9 mouse cellular contexts compared by ENCODE assay signal in the genomic region with DNA sequence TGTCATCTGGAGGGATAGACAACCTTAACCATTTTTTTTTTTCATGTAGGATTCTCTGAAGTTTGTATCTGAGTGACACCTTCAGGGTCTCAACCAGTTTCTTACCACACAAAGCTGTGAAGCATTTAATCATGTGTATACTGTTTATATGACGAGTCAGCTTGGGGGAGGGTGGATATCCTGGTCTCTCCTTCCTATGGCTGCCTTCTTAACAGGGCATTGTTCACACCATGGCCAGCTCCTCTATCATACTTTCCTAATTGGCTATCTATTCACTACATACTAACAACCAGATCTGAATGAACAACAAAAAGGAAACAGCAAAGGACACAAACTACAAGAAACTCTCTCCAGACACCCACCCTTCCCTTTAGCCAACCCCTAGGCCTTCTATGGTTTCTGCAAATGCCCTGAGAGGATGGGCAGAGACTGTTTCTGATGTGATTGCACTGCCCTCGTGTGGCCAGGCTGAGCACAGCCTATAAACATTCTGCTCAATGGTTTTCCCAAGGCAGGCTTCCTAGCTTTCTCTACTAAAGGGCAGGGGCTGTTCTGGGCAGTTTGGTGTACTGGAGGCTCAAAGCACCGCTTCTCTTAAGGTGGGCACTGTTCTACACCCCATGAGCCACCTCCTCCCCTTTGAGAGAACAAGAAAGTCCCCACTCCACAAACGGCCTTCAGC. TPM values are rescaled to one million over a fixed set of nuclear protein-coding genes. Genes with fewer than 3 reads are reported as not detected.
A peak's percentile ranks its signal among the peaks of the same experiment; 100 is the strongest.
DNase-seq lines count a peak whose midpoint lies in the region; ATAC-seq and TF ChIP-seq lines count a peak whose summit lies in the region.
"Had no signal": no experiment of that assay in that cellular context is flagged by ENCODE, and none has a peak within 500 bp of the region (broad histone marks: within the 10 kb centered on the region; RNA-seq: fewer than 3 reads in every experiment).

No protein-coding gene starts in this region.

- WGBS in forebrain, embryonic 14.5 days = 39% methylated on average over 4 of the region's 4 CpGs
- 31% methylated on average over 4 of the region's 4 CpGs for WGBS in lung, adult 2 months
- 51% methylated on average over 4 of the region's 4 CpGs for WGBS in thymus, adult 2 months

- H3K27me3 ChIP-seq in forebrain, embryonic 14.5 days (replicated peaks; ENCODE audit: control insufficient read depth, insufficient read depth, low read length) = no peaks in the 10 kb centered on the region
- H3K27me3 ChIP-seq in thymus, adult 2 months (ENCODE audit: control insufficient read depth, insufficient read depth, low read length) = no peaks in the 10 kb centered on the region
- H3K27me3 ChIP-seq: heart, embryonic 13.5 days had no signal

- ATAC-seq in forebrain, embryonic 14.5 days = peak; percentile 90
- ATAC-seq in hematopoietic stem cell, adult 5-6 weeks (replicated peaks in 1 of 2; ENCODE audit: insufficient read depth in 1 of 2, low FRiP score in 2 of 2, low TSS enrichment in 1 of 2, low read depth in 1 of 2, poor library complexity in 2 of 2, severe bottlenecking in 2 of 2) = peak; percentile 81 to 91
- peak; percentile 56; the same call in 1 of the 2 replicates for ATAC-seq in neutrophil, adult 5-6 weeks (ENCODE audit: extremely low read depth, insufficient number of reproducible peaks, low FRiP score, poor library complexity, severe bottlenecking)

- no peak for TF ChIP-seq POLR2A in lung, adult 2 months (IDR thresholded peaks at IDR 0.05; ENCODE audit: borderline replicate concordance, extremely low read depth, low read depth, low read length)
- no peak for TF ChIP-seq POLR2A in thymus, adult 2 months (IDR thresholded peaks at IDR 0.05; ENCODE audit: control insufficient read depth, extremely low read depth, insufficient read depth, low read length, poor library complexity)

- no peaks in the 10 kb centered on the region for H3K9me3 ChIP-seq in ES-E14 (ENCODE audit: control insufficient read depth, insufficient read depth, low read depth, low read length)
- H3K9me3 ChIP-seq in forebrain, embryonic 14.5 days (replicated peaks; ENCODE audit: control insufficient read depth, low read length) = no peaks in the 10 kb centered on the region
- H3K9me3 ChIP-seq: heart, embryonic 13.5 days had no signal

- peak; percentile 52 for DNase-seq in ES-E14 (ENCODE audit: low read depth, low spot score)
- DNase-seq in cerebellum, adult 11 months = peak; percentile 27
- DNase-seq in forebrain, embryonic 14.5 days (ENCODE audit: low spot score) = peak; percentile 86
- DNase-seq in layer of hippocampus, adult 2 months (ENCODE audit: low spot score in 2 of 2) = peak; percentile 75 to 77
- DNase-seq in lung, adult 2 months = peak; percentile 62
- peak; percentile 49 for DNase-seq in thymus, adult 2 months

- H3K4me1 ChIP-seq in ES-E14 (ENCODE audit: control insufficient read depth in 2 of 2, insufficient read depth in 2 of 2, low read length in 2 of 2, poor library complexity in 1 of 2) = no peaks in the 10 kb centered on the region
- H3K4me1 ChIP-seq in forebrain, embryonic 14.5 days (ENCODE audit: control insufficient read depth, insufficient read depth, low read length) = no peaks in the 10 kb centered on the region
- no peaks in the 10 kb centered on the region for H3K4me1 ChIP-seq in lung, adult 2 months (ENCODE audit: control insufficient read depth, insufficient read depth, low read length)
- H3K4me1 ChIP-seq in thymus, adult 2 months (replicated peaks; ENCODE audit: control insufficient read depth, insufficient read depth, low read length) = no peaks in the 10 kb centered on the region
- H3K4me1 ChIP-seq: heart, embryonic 13.5 days had no signal

- peaks cover 9% of the 10 kb centered on the region for H3K36me3 ChIP-seq in ES-E14 (ENCODE audit: control insufficient read depth, insufficient read depth, low read length, poor library complexity, severe bottlenecking)
- peaks cover 44% of the 10 kb centered on the region for H3K36me3 ChIP-seq in forebrain, embryonic 14.5 days (ENCODE audit: control insufficient read depth, insufficient read depth, low read length)
- H3K36me3 ChIP-seq in thymus, adult 2 months (ENCODE audit: control insufficient read depth, insufficient read depth, low read length) = peaks cover 31% of the 10 kb centered on the region

- peak; percentile 94 for TF ChIP-seq CTCF in layer of hippocampus, adult 2 months (conservative IDR thresholded peaks at IDR 0.05)
- TF ChIP-seq CTCF in lung, adult 2 months (IDR thresholded peaks at IDR 0.05; ENCODE audit: insufficient read depth, low read length) = peak; percentile 90
- peak; percentile 64; the same call in 1 of the 2 replicates for TF ChIP-seq CTCF in thymus, adult 2 months (IDR thresholded peaks at IDR 0.05; ENCODE audit: borderline replicate concordance, control insufficient read depth, extremely low read depth, insufficient read depth, low read length, poor library complexity)

- H3K9ac ChIP-seq in ES-E14 (ENCODE audit: insufficient read depth, low read depth, low read length, poor library complexity, severe bottlenecking) = no peak overlapping the region
- no peak overlapping the region for H3K9ac ChIP-seq in forebrain, embryonic 14.5 days (ENCODE audit: low read length)
- H3K9ac ChIP-seq: heart, embryonic 13.5 days had no signal

- no peak overlapping the region for H3K4me2 ChIP-seq in forebrain, embryonic 14.5 days (ENCODE audit: low read length)
- H3K4me2 ChIP-seq: heart, embryonic 13.5 days had no signal

- in situ Hi-C loops in ES-E14 (cut with MboI; ENCODE audit: low sequenced_read_pairs in 2 of 2, unreplicated experiment in 2 of 2) = no loop called here

- H3K27ac ChIP-seq in ES-E14 (ENCODE audit: insufficient read depth, low read depth, low read length, poor library complexity, severe bottlenecking) = no peak overlapping the region
- H3K27ac ChIP-seq in forebrain, embryonic 14.5 days (ENCODE audit: low read depth, low read length) = no peak overlapping the region
- H3K27ac ChIP-seq in layer of hippocampus, adult 2 months = no peak overlapping the region
- H3K27ac ChIP-seq in thymus, adult 2 months (ENCODE audit: control insufficient read depth, insufficient read depth, low read length) = no peak overlapping the region
- H3K27ac ChIP-seq: heart, embryonic 13.5 days had no signal

- no peak overlapping the region for H3K4me3 ChIP-seq in ES-E14 (ENCODE audit: insufficient read depth in 1 of 2, low read depth in 1 of 2, low read length in 2 of 2, poor library complexity in 1 of 2, severe bottlenecking in 1 of 2)
- H3K4me3 ChIP-seq in forebrain, embryonic 14.5 days (ENCODE audit: low read depth, low read length) = no peak overlapping the region
- no peak overlapping the region for H3K4me3 ChIP-seq in layer of hippocampus, adult 2 months
- H3K4me3 ChIP-seq in lung, adult 2 months (replicated peaks; ENCODE audit: extremely low read depth, low read depth, low read length) = no peak overlapping the region
- no peak overlapping the region for H3K4me3 ChIP-seq in thymus, adult 2 months (ENCODE audit: control insufficient read depth, insufficient read depth, low read length)
- H3K4me3 ChIP-seq: heart, embryonic 13.5 days had no signal

TF ChIP-seq in ES-E14, 5 proteins besides CTCF, POLR2A, EP300 and RAD21:
- TF ChIP-seq ZC3H11A (IDR thresholded peaks at IDR 0.05; ENCODE audit: borderline replicate concordance, low read depth, low read length) (peak; percentile 81; the same call in 1 of the 2 replicates), MAFK (IDR thresholded peaks at IDR 0.05; ENCODE audit: insufficient read depth, low read depth, low read length) (no peak)

RNA-seq across cellular contexts. Expression of a gene that starts 8.9 kb away (rescaled TPM):
- total RNA-seq in ES-E14 (2012; rRNA removed) = 0.27 and 0.32 TPM in 2 replicates
- 0.88 and 0.89 TPM in 2 replicates for polyA plus RNA-seq in forebrain, embryonic 14.5 days (2014; fragmentation: Nextera tagmentation; extraction: Ambion mirVana)
- total RNA-seq in hematopoietic stem cell, adult 5-6 weeks (2017) = 0.69 and 1.6 TPM in 2 replicates
- total RNA-seq in layer of hippocampus, adult 2 months (2021) = under 1 TPM; 0.74 to 0.77 TPM
- 0.34 and 0.40 TPM in 2 replicates for polyA plus RNA-seq in lung, adult 2 months (2012; rRNA removed)
- total RNA-seq in neutrophil, adult 5-6 weeks (2017) = 0.12 TPM in 2 replicates
- polyA plus RNA-seq in thymus, adult 2 months (2012; rRNA removed) = 0.51 and 1.2 TPM in 2 replicates

RNA-seq across cellular contexts. Expression of a gene that starts 16.3 kb away (rescaled TPM):
- 87.8 and 101 TPM in 2 replicates for total RNA-seq in ES-E14 (2012; rRNA removed)
- 150 and 155 TPM in 2 replicates for polyA plus RNA-seq in forebrain, embryonic 14.5 days (2014; fragmentation: Nextera tagmentation; extraction: Ambion mirVana)
- 134 and 135 TPM in 2 replicates for total RNA-seq in hematopoietic stem cell, adult 5-6 weeks (2017)
- total RNA-seq in layer of hippocampus, adult 2 months (2021) = 10 to 100 TPM; 70.8 to 77.4 TPM
- 66.8 and 78.3 TPM in 2 replicates for polyA plus RNA-seq in lung, adult 2 months (2012; rRNA removed)
- 106 and 110 TPM in 2 replicates for total RNA-seq in neutrophil, adult 5-6 weeks (2017)
- 92.8 and 109 TPM in 2 replicates for polyA plus RNA-seq in thymus, adult 2 months (2012; rRNA removed)

RNA-seq across cellular contexts. Expression of a gene that starts 49.0 kb away (rescaled TPM):
- 138 and 156 TPM in 2 replicates for total RNA-seq in ES-E14 (2012; rRNA removed)
- polyA plus RNA-seq in forebrain, embryonic 14.5 days (2014; fragmentation: Nextera tagmentation; extraction: Ambion mirVana) = 167 and 188 TPM in 2 replicates
- 274 and 421 TPM in 2 replicates for total RNA-seq in hematopoietic stem cell, adult 5-6 weeks (2017)
- 100 to 1,000 TPM; 306 to 317 TPM for total RNA-seq in layer of hippocampus, adult 2 months (2021)
- polyA plus RNA-seq in lung, adult 2 months (2012; rRNA removed) = 65.4 and 101 TPM in 2 replicates
- total RNA-seq in neutrophil, adult 5-6 weeks (2017) = 248 and 251 TPM in 2 replicates
- 115 and 127 TPM in 2 replicates for polyA plus RNA-seq in thymus, adult 2 months (2012; rRNA removed)

RNA-seq across cellular contexts. Expression of a gene that starts 49.0 kb away (rescaled TPM):
- 61.3 and 65.9 TPM in 2 replicates for total RNA-seq in ES-E14 (2012; rRNA removed)
- 37.4 and 47.2 TPM in 2 replicates for polyA plus RNA-seq in forebrain, embryonic 14.5 days (2014; fragmentation: Nextera tagmentation; extraction: Ambion mirVana)
- 45.0 and 64.3 TPM in 2 replicates for total RNA-seq in hematopoietic stem cell, adult 5-6 weeks (2017)
- 10 to 100 TPM; 87.5 to 90.4 TPM for total RNA-seq in layer of hippocampus, adult 2 months (2021)
- 2.1 and 3.4 TPM in 2 replicates for polyA plus RNA-seq in lung, adult 2 months (2012; rRNA removed)
- 14.2 and 22.0 TPM in 2 replicates for total RNA-seq in neutrophil, adult 5-6 weeks (2017)
- 3.6 and 4.0 TPM in 2 replicates for polyA plus RNA-seq in thymus, adult 2 months (2012; rRNA removed)

Comparison
In these comparisons a context has a peak if more than half of its experiments do, and no peak if none do; other contexts are left out.
1. DNase-seq: peak in every context shown above with its lines; median percentile 86 in forebrain, embryonic 14.5 days; 76 in layer of hippocampus, adult 2 months; 62 in lung, adult 2 months; 52 in ES-E14; 49 in thymus, adult 2 months; 27 in cerebellum, adult 11 months.